Mouse (Mus musculus): Measurements from ENCODE around the gene Adgrg1. TPM values are rescaled to one million over a fixed set of nuclear protein-coding genes. Genes with fewer than 3 reads are reported as not detected.

Adgrg1 gene
- polyA plus RNA-seq, 2 experiments, result 41.1 to 46.8 TPM

- H3K27me3 ChIP-seq (ENCODE audit: control insufficient read depth, insufficient read depth, low read length), result no peaks in the 10 kb centered on the region
- H3K27ac ChIP-seq, result no peak overlapping the region
- ATAC-seq (ENCODE audit: insufficient read depth) (no peak), DNase-seq (ENCODE audit: low read depth in 3 of 3, low spot score in 3 of 3) (no peak)
- no peaks in the 10 kb centered on the region for H3K9me3 ChIP-seq (ENCODE audit: control insufficient read depth, low read length)
- H3K36me3 ChIP-seq (replicated peaks; ENCODE audit: control insufficient read depth, insufficient read depth, low read depth), result no peaks in the 10 kb centered on the region
- no peak for TF ChIP-seq CTCF (IDR thresholded peaks at IDR 0.05; ENCODE audit: low read depth)
- no peak for TF ChIP-seq EP300 (IDR thresholded peaks at IDR 0.05; ENCODE audit: low read depth)
- H3K4me2 ChIP-seq (ENCODE audit: low read depth), result no peak overlapping the region
- peaks cover 0 to 6% of the 10 kb centered on the region in 2 experiments; a peak in 1 of 4 replicates for H3K4me1 ChIP-seq (replicated peaks; ENCODE audit: control insufficient read depth in 2 of 2, insufficient read depth in 2 of 2, low read length in 1 of 2)
- 49% methylated on average over 6 of the region's 6 CpGs for WGBS (ENCODE audit: insufficient replicate concordance)
- no peak overlapping the region for H3K9ac ChIP-seq (replicated peaks)
- no peak overlapping the region for H3K4me3 ChIP-seq (ENCODE audit: insufficient read depth in 1 of 2, low read depth in 2 of 2, low read length in 2 of 2)
Observed at GRCm38 (mm10) chr8:95047884-95048680, 73.5 kb downstream of the Adgrg1 start.

- no peaks in the 10 kb centered on the region for H3K9me3 ChIP-seq (ENCODE audit: control insufficient read depth, low read length)
- no peak overlapping the region for H3K4me3 ChIP-seq (ENCODE audit: insufficient read depth in 1 of 2, low read depth in 2 of 2, low read length in 2 of 2)
- H3K4me1 ChIP-seq (replicated peaks; ENCODE audit: control insufficient read depth in 2 of 2, insufficient read depth in 2 of 2, low read length in 1 of 2), result peaks cover 1 to 11% of the 10 kb centered on the region in 2 experiments; a peak in 3 of 4 replicates
- WGBS (ENCODE audit: insufficient replicate concordance), result 23% methylated on average over 2 of the region's 2 CpGs
- no peak overlapping the region for H3K9ac ChIP-seq (replicated peaks)
- no peak for DNase-seq (ENCODE audit: low read depth in 3 of 3, low spot score in 3 of 3)
- H3K36me3 ChIP-seq (replicated peaks; ENCODE audit: control insufficient read depth, insufficient read depth, low read depth), result no peaks in the 10 kb centered on the region
- TF ChIP-seq CTCF (IDR thresholded peaks at IDR 0.05; ENCODE audit: low read depth), result no peak
- no peak for TF ChIP-seq EP300 (IDR thresholded peaks at IDR 0.05; ENCODE audit: low read depth)
- no peak overlapping the region for H3K27ac ChIP-seq
- H3K27me3 ChIP-seq (ENCODE audit: control insufficient read depth, insufficient read depth, low read length), result no peaks in the 10 kb centered on the region
- no peak for ATAC-seq (ENCODE audit: insufficient read depth)
- no peak overlapping the region for H3K4me2 ChIP-seq (ENCODE audit: low read depth)
Observed at GRCm38 (mm10) chr8:95049636-95050035, 75.1 kb downstream of the Adgrg1 start.

GRCm38 (mm10) chr8:95054438-95054837 lies 79.9 kb downstream of the Adgrg1 start:
- Histone ChIP-seq H3K4me2 (ENCODE audit: low read depth) (no peak overlapping the region), H3K4me3 (ENCODE audit: insufficient read depth in 1 of 2, low read depth in 2 of 2, low read length in 2 of 2) (no peak overlapping the region), H3K9ac (replicated peaks) (no peak overlapping the region), H3K27me3 (ENCODE audit: control insufficient read depth, insufficient read depth, low read length) (no peaks in the 10 kb centered on the region), H3K9me3 (ENCODE audit: control insufficient read depth, low read length) (no peaks in the 10 kb centered on the region), H3K4me1 (replicated peaks; ENCODE audit: control insufficient read depth in 2 of 2, insufficient read depth in 2 of 2, low read length in 1 of 2) (peaks cover 13 to 28% of the 10 kb centered on the region in 2 experiments), H3K36me3 (replicated peaks; ENCODE audit: control insufficient read depth, insufficient read depth, low read depth) (no peaks in the 10 kb centered on the region), H3K27ac (no peak overlapping the region)
- ATAC-seq (ENCODE audit: insufficient read depth), result peak; percentile 50; the same call in 1 of the 2 replicates
- DNase-seq (ENCODE audit: low read depth in 3 of 3, low spot score in 3 of 3), result no peak
- WGBS (ENCODE audit: insufficient replicate concordance), result 30% methylated on average over 6 of the region's 6 CpGs
- TF ChIP-seq EP300 (IDR thresholded peaks at IDR 0.05; ENCODE audit: low read depth) (no peak), CTCF (IDR thresholded peaks at IDR 0.05; ENCODE audit: low read depth) (no peak)

- peaks cover 13 to 31% of the 10 kb centered on the region in 2 experiments for H3K4me1 ChIP-seq (replicated peaks; ENCODE audit: control insufficient read depth in 2 of 2, insufficient read depth in 2 of 2, low read length in 1 of 2)
- no peak within 1 kb of the TSS for H3K27ac ChIP-seq
- no peak within 1 kb of the TSS for H3K4me2 ChIP-seq (ENCODE audit: low read depth)
- H3K27me3 ChIP-seq (ENCODE audit: control insufficient read depth, insufficient read depth, low read length), result no peaks in the 10 kb centered on the region
- WGBS (ENCODE audit: insufficient replicate concordance), result 37% methylated on average over 2 of the region's 2 CpGs
- TF ChIP-seq CTCF (IDR thresholded peaks at IDR 0.05; ENCODE audit: low read depth) (no peak), EP300 (IDR thresholded peaks at IDR 0.05; ENCODE audit: low read depth) (no peak)
- no peak within 1 kb of the TSS for H3K4me3 ChIP-seq (ENCODE audit: insufficient read depth in 1 of 2, low read depth in 2 of 2, low read length in 2 of 2)
- H3K9ac ChIP-seq (replicated peaks), result no peak within 1 kb of the TSS
- H3K36me3 ChIP-seq (replicated peaks; ENCODE audit: control insufficient read depth, insufficient read depth, low read depth), result no peaks in the 10 kb centered on the region
- ATAC-seq (ENCODE audit: insufficient read depth) (peak; percentile 56; the same call in 1 of the 2 replicates), DNase-seq (ENCODE audit: low read depth in 3 of 3, low spot score in 3 of 3) (peak in 1 of 3 experiments; percentile 61)
- no peaks in the 10 kb centered on the region for H3K9me3 ChIP-seq (ENCODE audit: control insufficient read depth, low read length)
Observed at GRCm38 (mm10) chr8:95054927-95055510, 80.5 kb downstream of the Adgrg1 start, which contains the start of gene Drc7. Gene Drc7, plus strand, starts transcription at chr8:95055103.

GRCm38 (mm10) chr8:95056414-95056813 lies 81.9 kb downstream of the Adgrg1 start:
- H3K4me2 ChIP-seq (ENCODE audit: low read depth), result 0 out of 2 replicates have a peak overlapping the region, but pooled peaks have one; percentile 2
- no peaks in the 10 kb centered on the region for H3K27me3 ChIP-seq (ENCODE audit: control insufficient read depth, insufficient read depth, low read length)
- H3K27ac ChIP-seq, result no peak overlapping the region
- no peaks in the 10 kb centered on the region for H3K9me3 ChIP-seq (ENCODE audit: control insufficient read depth, low read length)
- H3K36me3 ChIP-seq (replicated peaks; ENCODE audit: control insufficient read depth, insufficient read depth, low read depth), result no peaks in the 10 kb centered on the region
- H3K9ac ChIP-seq (replicated peaks), result no peak overlapping the region
- ATAC-seq (ENCODE audit: insufficient read depth) (peak; percentile 83), DNase-seq (ENCODE audit: low read depth in 3 of 3, low spot score in 3 of 3) (peak; percentile 36 to 58 (median 44))
- no peak overlapping the region for H3K4me3 ChIP-seq (ENCODE audit: insufficient read depth in 1 of 2, low read depth in 2 of 2, low read length in 2 of 2)
- 23% methylated on average over 5 of the region's 5 CpGs for WGBS (ENCODE audit: insufficient replicate concordance)
- H3K4me1 ChIP-seq (replicated peaks; ENCODE audit: control insufficient read depth in 2 of 2, insufficient read depth in 2 of 2, low read length in 1 of 2), result peaks cover 13 to 31% of the 10 kb centered on the region in 2 experiments
- TF ChIP-seq CTCF (IDR thresholded peaks at IDR 0.05; ENCODE audit: low read depth) (no peak), EP300 (IDR thresholded peaks at IDR 0.05; ENCODE audit: low read depth) (peak; percentile 63)

All from liver, embryonic 14.5 days (tissue).